Mouse (Mus musculus) ES-E14 (cell line): ENCODE measurements around the gene Guk1. TPM values are rescaled to one million over a fixed set of nuclear protein-coding genes. Genes with fewer than 3 reads are reported as not detected.

Experiments
- DNase-seq: peaks from one replicate; pipeline ENCODE4 v3.0.0-alpha.2; 2013; ENCODE audit warnings: low read depth, low spot score
- H3K27ac ChIP-seq: 2 replicates; pipeline ENCODE4 v1.5.1; 2012; ENCODE audit warnings: low read depth, mild to moderate bottlenecking, low read length, moderate library complexity, mixed read lengths; ENCODE audit not compliant: poor library complexity, insufficient read depth, severe bottlenecking
- H3K36me3 ChIP-seq: 2 replicates; pipeline ENCODE4 v1.6.1; 2012; ENCODE audit warnings: mild to moderate bottlenecking, low read length, moderate library complexity, mixed read lengths; ENCODE audit not compliant: control insufficient read depth, poor library complexity, insufficient read depth, severe bottlenecking
- H3K4me1 ChIP-seq, 2 experiments: fragments of 150-350 bp in 1 of 2; sonication (generic) in 1 of 2; 2 replicates each; pipeline ENCODE4 v1.6.1; 2012; ENCODE audit warnings: low read length in 2 of 2, mild to moderate bottlenecking in 1 of 2, mixed read lengths in 1 of 2; ENCODE audit not compliant: control insufficient read depth in 2 of 2, insufficient read depth in 2 of 2, poor library complexity in 1 of 2
- H3K4me3 ChIP-seq, 2 experiments: fragments of 150-350 bp in 1 of 2; sonication (generic) in 1 of 2; 2 replicates each; pipeline ENCODE4 v1.5.1; 2012; ENCODE audit warnings: low read length in 2 of 2, low read depth in 1 of 2, mild to moderate bottlenecking in 1 of 2, mixed read lengths in 1 of 2; ENCODE audit not compliant: insufficient read depth in 1 of 2, poor library complexity in 1 of 2, severe bottlenecking in 1 of 2
- H3K9ac ChIP-seq: 2 replicates; pipeline ENCODE4 v1.6.1; 2012; ENCODE audit warnings: low read depth, mild to moderate bottlenecking, low read length, mixed read lengths; ENCODE audit not compliant: poor library complexity, insufficient read depth, severe bottlenecking
- H3K9me3 ChIP-seq: fragments of 150-350 bp; sonication (generic); 2 replicates; pipeline ENCODE4 v1.6.1; 2012; ENCODE audit warnings: low read depth, mild to moderate bottlenecking, low read length; ENCODE audit not compliant: control insufficient read depth, insufficient read depth
- CHD2 ChIP-seq: IDR thresholded peaks from 2 replicates; pipeline ENCODE4 v1.6.1; 2014; ENCODE audit warnings: mild to moderate bottlenecking, low read depth, low read length, inconsistent platforms
- HCFC1 ChIP-seq: IDR thresholded peaks from 2 replicates; pipeline ENCODE4 v1.6.1; 2012; ENCODE audit warnings: low read length, inconsistent platforms, borderline replicate concordance; ENCODE audit not compliant: insufficient read depth
- MAFK ChIP-seq: IDR thresholded peaks from 2 replicates; pipeline ENCODE4 v1.6.1; 2014; ENCODE audit warnings: mild to moderate bottlenecking, low read depth, low read length, inconsistent platforms; ENCODE audit not compliant: insufficient read depth
- ZC3H11A ChIP-seq: IDR thresholded peaks from 2 replicates; pipeline ENCODE4 v1.6.1; 2012; ENCODE audit warnings: low read depth, mild to moderate bottlenecking, inconsistent platforms, low read length, borderline replicate concordance
- ZNF384 ChIP-seq: IDR thresholded peaks from 2 replicates; pipeline ENCODE4 v1.6.1; 2012; ENCODE audit warnings: low read depth, low read length, inconsistent platforms
- in situ Hi-C, 2 experiments: fragments of 600-800 bp; cut with MboI; formaldehyde crosslinking; loops; one replicate each; pipeline ENCODE4 v1.15.1; 2025; ENCODE audit warnings: low sequenced_read_pairs in 2 of 2, inconsistent platforms in 1 of 2; ENCODE audit not compliant: unreplicated experiment in 2 of 2
- total RNA-seq: library from RNA; depleted of rRNA; stranded (reverse); fragments of 300-350 nt; gene quantifications from 2 replicates; pipeline ENCODE4 v1.2.3, GENCODE M21; 2012

The Guk1 gene
- total RNA-seq, 1 experiment, result 188 TPM

DNA sequence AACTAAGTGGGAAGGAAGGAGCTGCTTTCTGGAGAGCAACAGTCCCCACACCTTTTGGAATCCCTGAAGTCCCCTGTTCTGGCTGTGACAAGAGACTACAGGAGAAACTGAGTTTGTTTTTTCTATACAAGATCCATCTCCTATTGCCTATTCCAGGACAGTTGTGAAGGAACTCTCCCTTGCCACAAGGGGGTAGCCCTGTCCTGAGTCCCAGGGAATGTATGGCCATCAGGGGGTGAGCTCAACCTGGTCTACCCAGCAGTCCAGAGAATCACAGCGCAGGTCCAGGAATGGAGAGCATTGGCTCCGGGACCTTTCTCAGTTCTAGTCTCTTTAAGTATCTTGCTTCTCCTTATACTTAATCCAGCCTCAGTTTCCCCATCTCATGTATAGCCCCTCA lies 40.8 kb upstream of the Guk1 start:
- Histone ChIP-seq H3K27ac (no peak overlapping the region), H3K36me3 (no peaks in the 10 kb centered on the region), H3K4me3 (no peak overlapping the region), H3K4me1 (peaks cover 0 to 2% of the 10 kb centered on the region in 2 experiments; a peak in 1 of 4 replicates), H3K9me3 (no peaks in the 10 kb centered on the region), H3K9ac (no peak overlapping the region)
- TF ChIP-seq HCFC1 (no peak), MAFK (no peak), ZC3H11A (no peak; the same call in 1 of the 2 replicates), CHD2 (no peak), ZNF384 (no peak)
- in situ Hi-C loops, result loop anchor here in 1 of 2 experiments (5.0 kb wide), 1 partner anchor 60 kb away; the partner anchor contains the start of gene Wnt3a
- DNase-seq, result no peak

DNA sequence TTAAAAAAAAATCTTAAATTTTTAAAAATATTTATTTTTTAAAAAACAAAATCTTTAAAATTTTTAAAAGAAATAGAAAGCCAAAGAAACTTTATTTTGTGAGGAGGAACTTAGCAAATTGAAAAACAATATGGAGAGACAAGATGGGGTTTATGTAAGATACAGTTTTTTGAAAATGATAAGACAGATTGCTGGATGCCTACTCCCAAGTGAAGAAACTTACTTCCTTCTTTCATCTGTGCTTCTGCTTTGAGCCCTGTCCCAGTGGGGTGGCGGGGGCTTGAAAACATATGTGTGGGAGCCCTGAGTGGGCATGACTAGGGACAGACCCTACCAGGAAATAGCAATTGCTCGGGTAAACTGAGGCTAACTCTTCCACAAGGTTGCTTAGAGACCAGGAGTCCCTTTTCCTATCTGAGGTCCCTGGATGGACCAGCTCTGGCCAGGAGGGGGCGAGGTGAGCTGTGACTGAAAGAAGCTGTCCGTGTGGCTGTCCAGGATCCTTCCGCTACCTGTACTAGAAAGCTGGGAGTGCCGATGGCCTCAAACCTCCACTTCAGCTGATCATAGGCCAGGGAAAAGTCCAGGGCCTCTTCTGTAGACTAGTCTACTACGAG lies 38.2 kb upstream of the Guk1 start:
- in situ Hi-C loops, result loop anchor here in 1 of 2 experiments (5.0 kb wide), 1 partner anchor 62 kb away; the partner anchor contains the start of gene Wnt3a
- peak; percentile 53 for DNase-seq
- Histone ChIP-seq H3K4me3 (no peak overlapping the region), H3K4me1 (peaks cover 0 to 4% of the 10 kb centered on the region in 2 experiments; a peak in 1 of 4 replicates), H3K27ac (no peak overlapping the region), H3K9me3 (no peaks in the 10 kb centered on the region), H3K36me3 (no peaks in the 10 kb centered on the region), H3K9ac (no peak overlapping the region)
- no peak for TF ChIP-seq MAFK
- TF ChIP-seq ZC3H11A, result peak; percentile 12; the same call in 1 of the 2 replicates

DNA sequence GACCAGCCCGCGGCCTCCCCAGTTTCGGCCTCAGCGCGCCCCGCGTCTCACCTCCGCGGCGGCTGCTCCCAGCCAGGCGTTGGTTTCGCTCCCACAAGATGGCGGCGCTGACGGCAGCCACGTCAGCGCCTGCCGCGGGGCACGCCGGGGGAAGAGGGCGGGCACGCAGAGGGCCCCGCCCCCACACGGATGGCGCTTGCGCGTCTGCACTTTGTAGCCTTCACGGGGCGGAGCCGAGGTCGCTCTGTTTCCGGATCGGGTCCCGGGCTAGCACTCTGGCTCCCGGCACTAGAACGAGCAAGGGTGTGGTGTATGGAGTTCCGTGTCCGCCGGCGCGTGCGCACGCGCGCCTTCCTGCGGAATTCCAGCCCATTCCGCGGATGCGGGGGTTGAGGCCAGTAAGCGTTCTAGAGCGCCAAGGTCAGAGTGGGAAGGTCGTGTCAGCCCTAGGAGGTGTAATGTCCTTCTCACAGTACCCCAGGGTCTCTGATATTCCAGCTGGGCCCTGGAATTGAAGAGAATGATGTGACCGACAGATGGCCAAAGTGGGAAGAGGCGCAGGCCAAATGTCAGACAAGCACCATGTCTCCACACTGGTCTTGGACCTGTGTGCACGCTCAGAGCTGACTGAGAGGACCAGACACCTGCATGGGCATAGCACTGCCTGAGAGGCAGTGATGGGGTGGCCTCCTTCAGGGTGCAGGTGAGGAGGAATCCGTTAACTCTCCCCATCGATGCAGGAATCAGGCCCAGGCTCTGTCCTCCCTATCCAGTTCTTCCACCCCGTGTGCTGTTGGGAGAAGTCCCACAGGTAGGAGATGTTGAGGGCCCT lies 36.3 kb upstream of the Guk1 start, which contains the start of gene Arf1:
Arf1 (minus strand) TSS at position 149 of the 832 bp plus-strand sequence.
- peaks cover 0 to 4% of the 10 kb centered on the region in 2 experiments; a peak in 1 of 4 replicates for H3K4me1 ChIP-seq
- peak within 1 kb of the TSS; percentile 78 for H3K27ac ChIP-seq
- in situ Hi-C loops, result no loop called here
- H3K4me3 ChIP-seq, result peak within 1 kb of the TSS; percentile 90 to 94
- no peaks in the 10 kb centered on the region for H3K36me3 ChIP-seq
- peak; percentile 95 for DNase-seq
- H3K9me3 ChIP-seq, result no peaks in the 10 kb centered on the region
- peak within 1 kb of the TSS; percentile 99 for H3K9ac ChIP-seq
- TF ChIP-seq ZNF384 (no peak), ZC3H11A (no peak), MAFK (no peak), CHD2 (no peak), HCFC1 (peak; percentile 71)

DNA sequence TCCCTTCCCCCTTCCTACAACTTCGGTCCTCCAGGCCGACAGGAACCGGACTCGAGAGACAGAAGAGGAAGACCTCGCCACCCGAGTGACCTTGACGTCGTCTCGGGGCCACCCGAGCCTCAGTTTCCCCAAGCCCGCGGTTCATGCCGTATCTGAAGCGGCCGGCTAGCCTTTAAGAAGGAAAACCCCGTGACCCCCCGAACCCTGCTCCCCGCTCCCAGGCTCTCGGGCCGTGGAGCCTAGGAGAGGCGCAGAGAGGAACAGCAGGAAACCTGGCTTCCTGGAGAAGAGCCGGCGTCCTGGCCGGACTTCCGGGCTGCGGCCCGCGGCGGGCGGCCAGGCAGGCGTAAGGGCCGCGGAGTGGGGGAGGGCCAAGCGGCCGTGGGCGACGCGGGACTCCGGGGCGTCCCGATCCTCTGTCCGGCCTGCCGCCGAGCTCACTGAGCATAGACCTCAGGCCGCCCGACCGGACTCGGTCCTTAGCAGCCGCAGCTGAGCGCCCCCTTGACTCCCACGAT lies 35.7 kb upstream of the Guk1 start:
- no peak for DNase-seq
- in situ Hi-C loops, result no loop called here

More for the DNA sequence above, 35.7 kb upstream of the Guk1 start:
- Histone ChIP-seq H3K9ac (peak overlapping the region; percentile 99), H3K27ac (peak overlapping the region; percentile 78), H3K4me3 (peak overlapping the region; percentile 90 to 94), H3K9me3 (no peaks in the 10 kb centered on the region), H3K36me3 (no peaks in the 10 kb centered on the region), H3K4me1 (peaks cover 0 to 4% of the 10 kb centered on the region in 2 experiments; a peak in 1 of 4 replicates)
- TF ChIP-seq ZNF384 (no peak), ZC3H11A (no peak), CHD2 (no peak), HCFC1 (no peak), MAFK (no peak)
